Mouse (Mus musculus): Measurements from ENCODE around the gene Cmtm5. TPM values are rescaled to one million over a fixed set of nuclear protein-coding genes. Genes with fewer than 3 reads are reported as not detected.
"Not testable (repeated sequence)": the region's sequence is repeated elsewhere in the genome, so short reads cannot be mapped to it uniquely, and the experiment has no call there.

Cmtm5 gene
- polyA plus RNA-seq, 1 experiment, result not detected

DNA sequence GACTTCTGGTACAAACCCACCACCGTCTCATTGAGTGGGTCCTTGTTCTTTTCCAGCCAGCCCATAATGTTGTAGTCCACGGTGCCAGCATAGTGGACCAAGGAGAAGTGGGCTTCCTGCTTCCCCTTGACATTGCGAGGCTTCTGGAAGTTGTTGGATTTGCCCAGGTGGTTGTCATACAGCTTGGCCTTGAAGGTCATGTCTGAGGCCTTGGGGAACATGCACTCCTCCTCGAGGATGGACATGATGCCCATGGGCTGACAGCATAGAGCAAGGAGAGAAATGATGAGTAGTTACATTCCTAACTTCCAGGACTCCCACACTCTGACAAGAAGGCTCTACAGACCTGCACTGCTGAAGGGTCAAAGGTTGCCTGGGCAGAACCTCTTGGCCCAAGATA is 22.4 kb downstream of the Cmtm5 start:
- H3K4me3 ChIP-seq (ENCODE audit: insufficient read depth, low read length), result no peak overlapping the region
- no peak for TF ChIP-seq CTCF (IDR thresholded peaks at IDR 0.05; ENCODE audit: low read depth, low read length)
- no peak for TF ChIP-seq POLR2A (IDR thresholded peaks at IDR 0.05; ENCODE audit: borderline replicate concordance, low read depth, low read length)
- no peak overlapping the region for H3K27ac ChIP-seq (ENCODE audit: insufficient read depth, low read depth, low read length)
- H3K4me1 ChIP-seq (ENCODE audit: control insufficient read depth, insufficient read depth, low read length), result no peaks in the 10 kb centered on the region; the same call in none of the 2 replicates

DNA sequence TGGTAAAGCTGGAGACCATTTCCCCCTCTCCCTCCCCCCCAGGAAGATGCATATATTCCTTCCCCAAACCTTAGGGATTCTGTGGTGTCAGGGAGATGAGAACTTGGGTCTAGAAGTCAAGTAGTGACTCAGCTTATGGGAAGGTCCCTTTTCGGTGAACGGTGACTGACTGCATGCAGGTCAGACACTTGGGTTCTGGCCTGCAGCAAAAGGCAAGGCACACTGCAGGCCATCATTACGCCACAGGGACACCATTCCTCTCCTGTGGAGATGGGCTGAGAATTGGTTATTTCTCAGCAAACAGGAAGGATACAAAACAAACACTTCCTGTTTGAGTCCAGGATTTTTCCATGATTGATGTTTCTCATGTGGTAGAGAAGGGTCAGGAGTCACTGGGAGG is 23.1 kb downstream of the Cmtm5 start:
- Histone ChIP-seq H3K27ac (ENCODE audit: insufficient read depth, low read depth, low read length) (no peak overlapping the region), H3K4me1 (ENCODE audit: control insufficient read depth, insufficient read depth, low read length) (no peaks in the 10 kb centered on the region; the same call in none of the 2 replicates), H3K4me3 (ENCODE audit: insufficient read depth, low read length) (no peak overlapping the region)
- TF ChIP-seq POLR2A (IDR thresholded peaks at IDR 0.05; ENCODE audit: borderline replicate concordance, low read depth, low read length), result no peak
- no peak for TF ChIP-seq CTCF (IDR thresholded peaks at IDR 0.05; ENCODE audit: low read depth, low read length)

DNA sequence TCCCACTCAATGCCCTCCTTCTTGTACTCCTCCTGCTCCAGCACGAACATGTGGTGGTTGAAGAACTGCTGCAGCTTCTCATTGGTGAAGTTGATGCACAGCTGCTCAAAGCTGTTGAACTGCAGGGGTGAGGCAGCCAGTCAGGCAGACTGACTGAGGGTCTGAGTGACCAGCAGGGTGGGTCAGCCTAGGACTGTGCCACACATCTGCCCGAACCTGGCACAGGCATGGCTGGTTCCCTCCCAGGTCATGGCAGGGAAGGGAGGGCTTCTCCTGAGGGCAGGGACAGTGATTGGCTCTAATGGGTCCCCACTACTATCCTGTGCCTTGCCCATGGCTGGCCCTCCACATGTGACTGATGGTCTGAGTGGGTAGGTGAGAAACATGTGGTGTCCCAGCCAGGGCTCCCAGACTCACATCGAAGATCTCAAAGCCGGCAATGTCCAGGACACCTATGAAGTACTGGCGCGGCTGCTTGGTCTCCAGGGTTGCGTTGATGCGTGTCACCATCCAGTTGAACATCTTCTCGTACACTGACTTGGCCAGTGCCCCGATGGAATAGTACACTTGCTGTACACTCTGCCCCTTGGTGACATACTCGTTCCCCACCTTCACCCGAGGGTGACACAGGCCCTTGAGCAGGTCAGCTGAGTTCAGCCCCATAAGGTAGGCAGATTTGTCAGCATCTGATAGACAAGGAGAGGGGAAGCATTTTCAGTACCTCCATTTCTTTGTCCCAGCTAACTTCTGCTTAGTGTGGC is 24.0 kb downstream of the Cmtm5 start:
- H3K27ac ChIP-seq (ENCODE audit: insufficient read depth, low read depth, low read length); H3K4me1 ChIP-seq (ENCODE audit: control insufficient read depth, insufficient read depth, low read length); H3K4me3 ChIP-seq (ENCODE audit: insufficient read depth, low read length): not testable (repeated sequence)

DNA sequence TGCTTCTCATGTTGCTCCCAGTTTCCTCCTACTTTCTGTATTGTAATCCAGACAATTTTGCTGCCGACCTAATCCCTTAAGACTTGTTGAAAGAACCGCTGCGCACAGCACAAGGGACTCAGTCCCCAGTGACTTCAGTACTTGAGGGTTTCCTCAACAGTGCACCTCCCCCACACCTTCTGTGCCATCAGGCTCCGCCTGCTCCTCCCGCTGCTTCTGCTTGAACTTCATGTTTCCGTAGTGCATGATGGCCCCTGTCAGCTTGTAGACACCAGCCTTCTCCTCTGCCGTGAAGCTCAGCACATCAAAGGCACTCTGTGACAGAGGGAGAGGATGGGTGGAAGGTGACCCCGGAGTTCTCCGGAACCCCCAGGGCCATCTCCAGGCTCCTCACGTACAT is 24.7 kb downstream of the Cmtm5 start:
- H3K27ac ChIP-seq (ENCODE audit: insufficient read depth, low read depth, low read length), result no peak overlapping the region
- no peaks in the 10 kb centered on the region; the same call in none of the 2 replicates for H3K4me1 ChIP-seq (ENCODE audit: control insufficient read depth, insufficient read depth, low read length)
- TF ChIP-seq CTCF (IDR thresholded peaks at IDR 0.05; ENCODE audit: low read depth, low read length) (no peak), POLR2A (IDR thresholded peaks at IDR 0.05; ENCODE audit: borderline replicate concordance, low read depth, low read length) (no peak)
- no peak overlapping the region for H3K4me3 ChIP-seq (ENCODE audit: insufficient read depth, low read length)

DNA sequence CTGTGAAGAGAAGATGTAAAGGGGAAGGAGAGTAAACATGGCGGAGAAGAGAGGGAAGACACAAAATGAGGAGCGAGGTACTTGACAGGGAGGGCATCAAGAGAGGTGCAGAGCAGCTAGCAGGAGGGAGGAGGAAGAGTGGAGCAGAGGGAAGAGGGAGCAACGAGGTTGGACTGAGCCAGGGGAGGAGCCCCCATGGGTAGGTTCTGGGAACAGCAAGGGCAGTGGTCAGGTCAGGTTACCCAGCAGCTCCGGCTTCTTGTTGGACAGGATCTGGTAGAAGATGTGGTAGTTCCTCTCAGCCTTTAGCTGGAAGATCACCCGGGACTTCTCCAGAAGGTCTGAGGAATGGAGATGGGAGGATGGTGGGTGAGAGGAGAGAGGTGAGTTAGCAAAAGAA is 25.4 kb downstream of the Cmtm5 start:
- Histone ChIP-seq H3K4me1 (ENCODE audit: control insufficient read depth, insufficient read depth, low read length) (no peaks in the 10 kb centered on the region; the same call in none of the 2 replicates), H3K4me3 (ENCODE audit: insufficient read depth, low read length) (no peak overlapping the region), H3K27ac (ENCODE audit: insufficient read depth, low read depth, low read length) (no peak overlapping the region)
- TF ChIP-seq POLR2A (IDR thresholded peaks at IDR 0.05; ENCODE audit: borderline replicate concordance, low read depth, low read length), result no peak
- TF ChIP-seq CTCF (IDR thresholded peaks at IDR 0.05; ENCODE audit: low read depth, low read length), result no peak

DNA sequence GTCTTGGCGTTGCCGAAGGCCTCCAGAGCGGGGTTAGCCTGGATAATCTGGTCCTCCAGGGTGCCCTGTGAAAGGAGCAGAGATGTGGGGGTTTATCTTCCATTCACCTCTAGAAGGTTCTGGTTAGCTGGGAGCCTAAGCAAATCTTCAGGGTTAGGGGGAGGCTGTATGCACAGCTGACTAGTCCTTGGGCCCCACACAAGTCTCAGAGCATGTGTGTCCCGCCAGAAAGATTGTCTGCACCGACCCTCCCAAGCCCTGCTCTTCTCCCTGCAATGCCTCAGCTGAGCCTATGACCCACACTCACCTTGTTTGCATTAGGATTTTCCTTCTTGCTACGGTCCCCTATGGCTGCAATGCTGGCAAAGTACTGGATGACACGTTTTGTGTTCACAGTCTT is 26.7 kb downstream of the Cmtm5 start:
- Histone ChIP-seq H3K4me3 (ENCODE audit: insufficient read depth, low read length) (no peak overlapping the region), H3K27ac (ENCODE audit: insufficient read depth, low read depth, low read length) (no peak overlapping the region), H3K4me1 (ENCODE audit: control insufficient read depth, insufficient read depth, low read length) (no peaks in the 10 kb centered on the region; the same call in none of the 2 replicates)
- no peak for TF ChIP-seq POLR2A (IDR thresholded peaks at IDR 0.05; ENCODE audit: borderline replicate concordance, low read depth, low read length)
- TF ChIP-seq CTCF (IDR thresholded peaks at IDR 0.05; ENCODE audit: low read depth, low read length), result no peak

DNA sequence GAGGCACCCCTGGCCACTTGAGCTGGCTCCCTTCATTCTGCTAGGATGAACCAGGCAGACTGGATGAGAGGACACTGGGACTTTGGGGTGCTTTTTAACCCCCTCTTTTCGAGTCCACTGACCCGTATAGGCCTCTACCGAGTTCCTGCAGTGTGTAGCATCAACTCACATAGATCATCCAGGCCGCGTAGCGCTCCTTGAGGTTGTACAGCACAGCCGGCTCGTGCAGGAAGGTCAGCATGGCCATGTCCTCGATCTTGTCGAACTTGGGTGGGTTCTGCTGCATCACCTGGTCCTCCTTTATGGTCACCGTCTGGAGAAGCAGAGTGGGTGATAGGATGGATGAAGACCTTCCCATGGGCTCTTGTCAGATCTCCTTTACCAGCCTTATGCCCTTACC is 27.7 kb downstream of the Cmtm5 start:
- Histone ChIP-seq H3K27ac (ENCODE audit: insufficient read depth, low read depth, low read length) (no peak overlapping the region), H3K4me1 (ENCODE audit: control insufficient read depth, insufficient read depth, low read length) (no peaks in the 10 kb centered on the region; the same call in none of the 2 replicates), H3K4me3 (ENCODE audit: insufficient read depth, low read length) (no peak overlapping the region)
- TF ChIP-seq POLR2A (IDR thresholded peaks at IDR 0.05; ENCODE audit: borderline replicate concordance, low read depth, low read length) (no peak), CTCF (IDR thresholded peaks at IDR 0.05; ENCODE audit: low read depth, low read length) (no peak)

DNA sequence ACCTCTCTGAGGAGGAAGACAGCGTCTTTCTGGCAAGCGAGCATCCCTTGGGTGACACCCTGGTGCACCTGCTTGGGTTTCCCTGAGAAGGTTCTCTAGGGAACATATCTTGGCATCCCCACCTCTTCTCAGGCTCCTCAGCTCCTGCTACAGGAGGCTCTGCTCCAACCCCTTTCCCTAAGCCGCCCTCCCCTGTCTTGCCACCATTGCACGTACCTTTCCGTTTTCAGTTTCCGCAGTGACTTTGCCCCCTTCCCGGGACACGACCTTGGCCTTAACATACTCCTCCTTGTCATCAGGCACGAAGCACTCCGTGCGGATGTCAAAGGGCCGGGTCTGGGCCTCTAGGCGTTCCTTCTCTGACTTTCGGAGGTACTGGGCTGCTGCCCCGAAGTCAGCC is 29.0 kb downstream of the Cmtm5 start:
- no peaks in the 10 kb centered on the region; the same call in none of the 2 replicates for H3K4me1 ChIP-seq (ENCODE audit: control insufficient read depth, insufficient read depth, low read length)
- TF ChIP-seq POLR2A (IDR thresholded peaks at IDR 0.05; ENCODE audit: borderline replicate concordance, low read depth, low read length), result no peak
- no peak for TF ChIP-seq CTCF (IDR thresholded peaks at IDR 0.05; ENCODE audit: low read depth, low read length)
- no peak overlapping the region for H3K4me3 ChIP-seq (ENCODE audit: insufficient read depth, low read length)

DNA sequence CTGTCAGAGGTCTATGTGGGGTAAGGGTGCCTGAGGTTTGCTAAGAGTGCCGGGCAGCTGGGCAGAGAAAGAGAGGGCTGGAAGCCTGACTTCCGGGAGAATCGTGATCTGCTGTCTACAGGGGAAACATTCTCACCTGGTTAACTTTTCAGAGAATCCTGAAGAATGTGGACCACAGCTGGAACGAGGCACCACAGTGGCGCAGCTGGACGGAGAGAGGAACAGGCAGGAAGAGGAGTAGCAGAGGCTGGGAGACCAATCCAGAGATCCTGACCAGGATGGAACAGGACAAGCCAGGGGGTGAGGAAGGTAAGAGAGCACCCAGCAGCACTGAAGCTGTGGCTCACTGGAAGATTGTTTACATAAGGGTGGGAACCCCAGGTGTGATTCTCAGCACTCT is 29.6 kb downstream of the Cmtm5 start:
- no peak for TF ChIP-seq CTCF (IDR thresholded peaks at IDR 0.05; ENCODE audit: low read depth, low read length)
- no peak for TF ChIP-seq POLR2A (IDR thresholded peaks at IDR 0.05; ENCODE audit: borderline replicate concordance, low read depth, low read length)
- H3K4me1 ChIP-seq (ENCODE audit: control insufficient read depth, insufficient read depth, low read length), result no peaks in the 10 kb centered on the region; the same call in 1 of the 2 replicates
- H3K27ac ChIP-seq (ENCODE audit: insufficient read depth, low read depth, low read length), result no peak overlapping the region
- H3K4me3 ChIP-seq (ENCODE audit: insufficient read depth, low read length), result no peak overlapping the region

More for the DNA sequence above, 29.0 kb downstream of the Cmtm5 start:
- H3K27ac ChIP-seq (ENCODE audit: insufficient read depth, low read depth, low read length), result no peak overlapping the region

DNA sequence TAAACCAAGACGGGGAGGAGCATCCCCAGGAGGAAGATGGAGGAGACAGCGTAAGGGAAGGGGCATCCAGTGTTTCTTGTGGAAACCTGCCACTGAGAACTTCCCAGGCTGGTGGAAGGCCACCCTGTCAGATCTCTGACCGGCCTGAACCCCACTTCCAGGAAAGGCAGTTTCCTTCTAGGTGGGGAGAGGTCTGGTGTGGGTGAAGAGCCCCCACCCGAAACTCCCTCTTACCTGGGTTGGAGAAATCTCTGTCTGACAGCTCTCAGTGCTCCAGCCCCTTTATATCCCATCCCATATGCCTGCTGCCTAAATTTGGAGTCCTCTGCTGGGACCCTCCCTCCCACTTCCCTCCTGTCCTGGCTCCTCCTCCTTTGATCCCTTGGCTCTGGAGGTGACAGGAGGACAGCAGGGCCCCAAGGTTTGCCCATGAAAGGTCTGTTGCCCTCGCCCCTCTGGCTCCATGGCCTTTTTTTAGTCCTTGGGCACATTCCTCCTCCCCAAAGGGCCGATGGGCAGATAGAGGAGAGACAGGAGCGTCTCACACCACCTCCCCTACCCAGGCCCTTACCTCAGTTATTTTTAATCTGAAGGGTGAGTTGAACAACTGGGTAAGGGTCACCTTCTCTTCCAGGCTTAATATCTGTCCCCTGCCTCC is 30.4 kb downstream of the Cmtm5 start, which contains the start of gene Myh6:
Gene Myh6 (minus strand): TSS at position 608 of the 658 bp plus-strand sequence.
- Histone ChIP-seq H3K27ac (ENCODE audit: insufficient read depth, low read depth, low read length) (no peak within 1 kb of the TSS), H3K4me1 (ENCODE audit: control insufficient read depth, insufficient read depth, low read length) (no peaks in the 10 kb centered on the region), H3K4me3 (ENCODE audit: insufficient read depth, low read length) (no peak within 1 kb of the TSS)
- TF ChIP-seq CTCF (IDR thresholded peaks at IDR 0.05; ENCODE audit: low read depth, low read length) (no peak), POLR2A (IDR thresholded peaks at IDR 0.05; ENCODE audit: borderline replicate concordance, low read depth, low read length) (no peak)

Measured in bone marrow macrophage, adult 2 months (primary cell).